Mouse (Mus musculus) lung, postnatal 0 days (tissue): ENCODE measurements at regions not wholly inside any gene's neighbourhood (a gene's known extent, or its start where the extent isn't known, plus 50 kb on each side); places are given as distances from the start of the nearest gene placed in this dataset.

Experiments
- CTCF ChIP-seq: IDR thresholded peaks from 2 replicates; pipeline ENCODE4 v1.5.1; 2016; ENCODE audit warnings: antibody characterized with exemption, mild to moderate bottlenecking
- EP300 ChIP-seq: IDR thresholded peaks from 2 replicates; pipeline ENCODE4 v1.6.1; 2016; ENCODE audit warnings: antibody characterized with exemption, mild to moderate bottlenecking, control low read depth

DNA sequence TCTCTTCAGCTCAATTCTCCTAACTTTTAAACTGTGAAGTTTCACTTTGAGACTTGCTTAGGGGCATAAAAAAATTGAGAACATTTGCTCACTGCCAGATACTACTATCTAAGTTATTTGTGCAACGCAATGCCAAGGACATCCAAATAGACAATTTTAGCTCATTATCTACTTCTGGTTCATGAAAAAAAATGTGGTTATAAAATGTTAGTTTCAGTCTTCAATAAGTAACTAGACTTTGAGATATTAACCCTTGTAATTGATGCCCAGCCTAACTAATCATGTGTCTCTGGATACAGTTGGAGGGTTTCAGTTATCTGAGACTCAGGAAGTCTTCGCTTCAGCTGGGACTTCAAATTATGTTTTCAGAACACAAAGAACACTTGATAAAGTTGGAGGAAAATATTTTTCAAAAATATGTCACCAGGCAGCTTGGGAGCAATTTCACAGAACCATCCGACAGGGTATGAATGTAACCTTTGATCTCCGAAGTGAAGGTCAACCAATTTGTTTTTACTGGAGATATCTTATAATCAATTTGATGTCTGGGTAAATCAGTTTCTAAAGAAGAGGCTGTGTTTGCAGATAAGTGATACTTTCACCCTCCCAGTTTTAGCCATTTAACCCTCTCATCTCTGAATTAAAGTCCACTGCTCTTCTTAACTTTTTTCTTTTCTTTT lies 313.3 kb downstream of the Rnls start:
- TF ChIP-seq CTCF (no peak), EP300 (no peak)
